Mouse (Mus musculus) monocyte, adult 5-6 weeks (primary cell): ENCODE measurements around the gene Irgm1. TPM values are rescaled to one million over a fixed set of nuclear protein-coding genes. Genes with fewer than 3 reads are reported as not detected.
"Not testable (repeated sequence)": the region's sequence is repeated elsewhere in the genome, so short reads cannot be mapped to it uniquely, and the experiment has no call there.

Source experiments
- ATAC-seq: fragments of 153-309, 156-312 bp; replicated peaks from 2 replicates; pipeline ENCODE4 v1.8.0; 2017; ENCODE audit warnings: mild to moderate bottlenecking; ENCODE audit not compliant: low TSS enrichment, insufficient number of reproducible peaks, severe bottlenecking, poor library complexity, low FRiP score
- total RNA-seq: library from RNA; stranded (forward); fragments of 200-1000, 200-491, 200-594 nt; gene quantifications from 3 replicates; pipeline ENCODE4 v1.2.3, GENCODE M21; 2017

Irgm1 gene
- total RNA-seq, 1 experiment from 2014 or later, result 48.9 TPM

- no peak for ATAC-seq
Measured at GRCm38 (mm10) chr11:48863808-48864207, 7.7 kb downstream of the Irgm1 start.

GRCm38 (mm10) chr11:48862784-48863319 is 8.6 kb downstream of the Irgm1 start:
- no peak for ATAC-seq

- 0 out of 2 replicates have a peak, but pooled peaks have one; percentile 18 for ATAC-seq
Measured at GRCm38 (mm10) chr11:48859014-48859413, 12.5 kb downstream of the Irgm1 start.

- ATAC-seq, result peak; percentile 63
Measured at GRCm38 (mm10) chr11:48853474-48854180, 17.9 kb downstream of the Irgm1 start.

- ATAC-seq, result no peak
Measured at GRCm38 (mm10) chr11:48852624-48853473, 18.6 kb downstream of the Irgm1 start.

- ATAC-seq, result no peak
Measured at GRCm38 (mm10) chr11:48852190-48852589, 19.3 kb downstream of the Irgm1 start.

- ATAC-seq, result no peak
Measured at GRCm38 (mm10) chr11:48851270-48851995, 20.1 kb downstream of the Irgm1 start.

- no peak for ATAC-seq
Measured at GRCm38 (mm10) chr11:48850240-48850639, 21.2 kb downstream of the Irgm1 start.

- ATAC-seq, result no peak
Measured at GRCm38 (mm10) chr11:48846881-48847280, 24.6 kb downstream of the Irgm1 start.

- ATAC-seq, result not testable (repeated sequence)
Measured at GRCm38 (mm10) chr11:48846362-48846761, 25.1 kb downstream of the Irgm1 start.

GRCm38 (mm10) chr11:48845244-48845815 is 26.2 kb downstream of the Irgm1 start:
- ATAC-seq, result no peak

GRCm38 (mm10) chr11:48844309-48844708 is 27.2 kb downstream of the Irgm1 start:
- no peak for ATAC-seq

- no peak for ATAC-seq
Measured at GRCm38 (mm10) chr11:48843202-48843601, 28.3 kb downstream of the Irgm1 start.

GRCm38 (mm10) chr11:48842378-48842792 is 29.1 kb downstream of the Irgm1 start:
- no peak for ATAC-seq

- no peak for ATAC-seq
Measured at GRCm38 (mm10) chr11:48841213-48841612, 30.3 kb downstream of the Irgm1 start.

- ATAC-seq, result no peak
Measured at GRCm38 (mm10) chr11:48840805-48841204, 30.7 kb downstream of the Irgm1 start.

GRCm38 (mm10) chr11:48838879-48839680 is 32.4 kb downstream of the Irgm1 start:
- no peak for ATAC-seq
